Mouse (Mus musculus) CH12.LX (cell line): ENCODE results near the gene Dcst2.

Source experiments
- CTCF ChIP-seq, 2 experiments: IDR thresholded peaks in 1 of 2; conservative IDR thresholded peaks in 1 of 2; 2 replicates each; pipeline ENCODE4 v1.5.1; 2011 to 2012; ENCODE audit warnings: low read depth in 2 of 2, low read length in 2 of 2, improper control_type of control experiment in 1 of 2, inconsistent platforms in 1 of 2, mild to moderate bottlenecking in 1 of 2, moderate library complexity in 1 of 2
- E2F4 ChIP-seq: IDR thresholded peaks from 2 replicates; pipeline ENCODE4 v1.6.1; 2011; ENCODE audit warnings: low read depth, low read length, improper control_type of control experiment; ENCODE audit not compliant: insufficient replicate concordance
- EP300 ChIP-seq: IDR thresholded peaks from 2 replicates; pipeline ENCODE4 v1.6.1; 2011; ENCODE audit warnings: low read length, improper control_type of control experiment
- HCFC1 ChIP-seq: IDR thresholded peaks from 2 replicates; pipeline ENCODE4 v1.6.1; 2012; ENCODE audit warnings: low read depth, mild to moderate bottlenecking, inconsistent platforms, low read length, improper control_type of control experiment
- IRF4 ChIP-seq: IDR thresholded peaks from 2 replicates; pipeline ENCODE4 v1.6.1; 2014; ENCODE audit warnings: low read depth, mild to moderate bottlenecking, inconsistent platforms, low read length, improper control_type of control experiment
- JUN ChIP-seq: IDR thresholded peaks from 2 replicates; pipeline ENCODE4 v1.6.1; 2011; ENCODE audit warnings: low read depth, mild to moderate bottlenecking, low read length, improper control_type of control experiment, moderate library complexity; ENCODE audit not compliant: insufficient read depth
- MAX ChIP-seq: IDR thresholded peaks from 2 replicates; pipeline ENCODE4 v1.6.1; 2011; ENCODE audit warnings: low read length, improper control_type of control experiment
- MXI1 ChIP-seq: IDR thresholded peaks from 2 replicates; pipeline ENCODE4 v1.6.1; 2011; ENCODE audit warnings: mild to moderate bottlenecking, low read depth, low read length, improper control_type of control experiment
- NELFE ChIP-seq: IDR thresholded peaks from 2 replicates; pipeline ENCODE4 v1.6.1; 2011; ENCODE audit warnings: low read depth, low read length, improper control_type of control experiment
- POLR2A ChIP-seq: IDR thresholded peaks from 2 replicates; pipeline ENCODE4 v1.6.1; 2011; ENCODE audit warnings: low read depth, mild to moderate bottlenecking, improper control_type of control experiment, low read length
- RCOR1 ChIP-seq: conservative IDR thresholded peaks from 2 replicates; pipeline ENCODE4 v1.6.1; 2012; ENCODE audit warnings: low read depth, mild to moderate bottlenecking, inconsistent platforms, low read length, improper control_type of control experiment
- SIN3A ChIP-seq: IDR thresholded peaks from 2 replicates; pipeline ENCODE4 v1.6.1; 2012; ENCODE audit warnings: low read length, improper control_type of control experiment, inconsistent platforms
- SMC3 ChIP-seq: IDR thresholded peaks from 2 replicates; pipeline ENCODE4 v1.6.1; 2011; ENCODE audit warnings: low read depth, low read length, improper control_type of control experiment
- ZNF384 ChIP-seq: IDR thresholded peaks from 2 replicates; pipeline ENCODE4 v1.6.1; 2012; ENCODE audit warnings: low read depth, low read length, improper control_type of control experiment, inconsistent platforms

- TF ChIP-seq SIN3A (peak; percentile 61), SMC3 (no peak), NELFE (peak; percentile 78), E2F4 (no peak), JUN (no peak), POLR2A (peak; percentile 78), IRF4 (peak; percentile 25; the same call in 1 of the 2 replicates), CTCF (conservative IDR thresholded peaks at IDR 0.05 in 1 of 2, IDR thresholded peaks at IDR 0.05 in 1 of 2; ENCODE audit: low read depth in 2 of 2, low read length in 2 of 2) (no peak), HCFC1 (peak; percentile 52), ZNF384 (no peak), RCOR1 (no peak), MXI1 (0 out of 2 replicates have a peak, but pooled peaks have one; percentile 44), MAX (peak; percentile 78), EP300 (no peak)
Observed at GRCm38 (mm10) chr3:89349869-89350501, 11.8 kb upstream of the Dcst2 start, which contains the start of gene Adam15.
